Mouse (Mus musculus): ENCODE measurements around the gene Spem1. TPM values are rescaled to one million over a fixed set of nuclear protein-coding genes. Genes with fewer than 3 reads are reported as not detected.

Spem1 gene
- polyA plus RNA-seq, 2 experiments = 0.18 to 0.65 TPM

- Histone ChIP-seq H3K36me3 (ENCODE audit: control insufficient read depth, insufficient read depth, low read length) (peaks cover 29% of the 10 kb centered on the region), H3K27ac (replicated peaks; ENCODE audit: low read depth, low read length) (no peak overlapping the region), H3K9ac (ENCODE audit: low read depth, low read length, severe bottlenecking) (no peak overlapping the region), H3K27me3 (ENCODE audit: control insufficient read depth, insufficient read depth, low read length) (no peaks in the 10 kb centered on the region), H3K4me2 (replicated peaks; ENCODE audit: low read depth, low read length, severe bottlenecking) (no peak overlapping the region), H3K9me3 (ENCODE audit: control insufficient read depth, low read length) (no peaks in the 10 kb centered on the region), H3K4me1 (ENCODE audit: control insufficient read depth, insufficient read depth, low read length) (peaks cover 6% of the 10 kb centered on the region), H3K4me3 (replicated peaks; ENCODE audit: low read length) (no peak overlapping the region)
- ATAC-seq (ENCODE audit: low FRiP score, low read depth) (no peak), DNase-seq (ENCODE audit: low spot score) (no peak)
- WGBS = 62% methylated on average over 21 of the region's 23 CpGs
- no peak for TF ChIP-seq POLR2A (IDR thresholded peaks at IDR 0.05; ENCODE audit: borderline replicate concordance, extremely low read depth, insufficient read depth, insufficient read length)
These were observed 43.6 kb downstream of the Spem1 start for GRCm38 (mm10) chr11:69778258-69778982.

GRCm38 (mm10) chr11:69777504-69778257 is 44.3 kb downstream of the Spem1 start:
- ATAC-seq (ENCODE audit: low FRiP score, low read depth) (no peak), DNase-seq (ENCODE audit: low spot score) (no peak)
- no peak overlapping the region for H3K4me3 ChIP-seq (replicated peaks; ENCODE audit: low read length)
- no peak overlapping the region for H3K4me2 ChIP-seq (replicated peaks; ENCODE audit: low read depth, low read length, severe bottlenecking)
- no peak for TF ChIP-seq POLR2A (IDR thresholded peaks at IDR 0.05; ENCODE audit: borderline replicate concordance, extremely low read depth, insufficient read depth, insufficient read length)
- no peaks in the 10 kb centered on the region for H3K9me3 ChIP-seq (ENCODE audit: control insufficient read depth, low read length)
- H3K4me1 ChIP-seq (ENCODE audit: control insufficient read depth, insufficient read depth, low read length) = peaks cover 6% of the 10 kb centered on the region
- H3K27me3 ChIP-seq (ENCODE audit: control insufficient read depth, insufficient read depth, low read length) = no peaks in the 10 kb centered on the region
- H3K36me3 ChIP-seq (ENCODE audit: control insufficient read depth, insufficient read depth, low read length) = peaks cover 29% of the 10 kb centered on the region
- no peak overlapping the region for H3K9ac ChIP-seq (ENCODE audit: low read depth, low read length, severe bottlenecking)
- WGBS = 61% methylated on average over 25 of the region's 26 CpGs
- H3K27ac ChIP-seq (replicated peaks; ENCODE audit: low read depth, low read length) = no peak overlapping the region

GRCm38 (mm10) chr11:69776488-69776887 is 45.5 kb downstream of the Spem1 start:
- Histone ChIP-seq H3K4me1 (ENCODE audit: control insufficient read depth, insufficient read depth, low read length) (peaks cover 6% of the 10 kb centered on the region), H3K27ac (replicated peaks; ENCODE audit: low read depth, low read length) (no peak overlapping the region), H3K4me3 (replicated peaks; ENCODE audit: low read length) (no peak overlapping the region), H3K4me2 (replicated peaks; ENCODE audit: low read depth, low read length, severe bottlenecking) (no peak overlapping the region), H3K27me3 (ENCODE audit: control insufficient read depth, insufficient read depth, low read length) (no peaks in the 10 kb centered on the region), H3K9me3 (ENCODE audit: control insufficient read depth, low read length) (no peaks in the 10 kb centered on the region), H3K36me3 (ENCODE audit: control insufficient read depth, insufficient read depth, low read length) (peaks cover 29% of the 10 kb centered on the region), H3K9ac (ENCODE audit: low read depth, low read length, severe bottlenecking) (no peak overlapping the region)
- DNase-seq (ENCODE audit: low spot score) = no peak
- 85% methylated on average over 20 of the region's 20 CpGs for WGBS
- no peak for TF ChIP-seq POLR2A (IDR thresholded peaks at IDR 0.05; ENCODE audit: borderline replicate concordance, extremely low read depth, insufficient read depth, insufficient read length)
- ATAC-seq (ENCODE audit: low FRiP score, low read depth) = no peak

- H3K27me3 ChIP-seq (ENCODE audit: control insufficient read depth, insufficient read depth, low read length) = no peaks in the 10 kb centered on the region
- H3K9me3 ChIP-seq (ENCODE audit: control insufficient read depth, low read length) = no peaks in the 10 kb centered on the region
- TF ChIP-seq POLR2A (IDR thresholded peaks at IDR 0.05; ENCODE audit: borderline replicate concordance, extremely low read depth, insufficient read depth, insufficient read length) = no peak
- H3K4me3 ChIP-seq (replicated peaks; ENCODE audit: low read length) = no peak overlapping the region
- WGBS = 67% methylated on average over 10 of the region's 10 CpGs
- peaks cover 29% of the 10 kb centered on the region for H3K36me3 ChIP-seq (ENCODE audit: control insufficient read depth, insufficient read depth, low read length)
- ATAC-seq (ENCODE audit: low FRiP score, low read depth) (no peak), DNase-seq (ENCODE audit: low spot score) (no peak)
- H3K27ac ChIP-seq (replicated peaks; ENCODE audit: low read depth, low read length) = no peak overlapping the region
- no peak overlapping the region for H3K9ac ChIP-seq (ENCODE audit: low read depth, low read length, severe bottlenecking)
- no peak overlapping the region for H3K4me2 ChIP-seq (replicated peaks; ENCODE audit: low read depth, low read length, severe bottlenecking)
- peaks cover 6% of the 10 kb centered on the region for H3K4me1 ChIP-seq (ENCODE audit: control insufficient read depth, insufficient read depth, low read length)
These were observed 46.3 kb downstream of the Spem1 start for GRCm38 (mm10) chr11:69775716-69776115.

- no peaks in the 10 kb centered on the region for H3K9me3 ChIP-seq (ENCODE audit: control insufficient read depth, low read length)
- H3K4me2 ChIP-seq (replicated peaks; ENCODE audit: low read depth, low read length, severe bottlenecking) = no peak overlapping the region
- 66% methylated on average over 5 of the region's 5 CpGs for WGBS
- H3K9ac ChIP-seq (ENCODE audit: low read depth, low read length, severe bottlenecking) = no peak overlapping the region
- TF ChIP-seq POLR2A (IDR thresholded peaks at IDR 0.05; ENCODE audit: borderline replicate concordance, extremely low read depth, insufficient read depth, insufficient read length) = no peak
- peaks cover 32% of the 10 kb centered on the region for H3K36me3 ChIP-seq (ENCODE audit: control insufficient read depth, insufficient read depth, low read length)
- no peak overlapping the region for H3K4me3 ChIP-seq (replicated peaks; ENCODE audit: low read length)
- peaks cover 6% of the 10 kb centered on the region for H3K4me1 ChIP-seq (ENCODE audit: control insufficient read depth, insufficient read depth, low read length)
- no peaks in the 10 kb centered on the region for H3K27me3 ChIP-seq (ENCODE audit: control insufficient read depth, insufficient read depth, low read length)
- DNase-seq (ENCODE audit: low spot score) = no peak
- H3K27ac ChIP-seq (replicated peaks; ENCODE audit: low read depth, low read length) = no peak overlapping the region
- ATAC-seq (ENCODE audit: low FRiP score, low read depth) = no peak
These were observed 47.0 kb downstream of the Spem1 start for GRCm38 (mm10) chr11:69774961-69775360.

Other genes with a start within 250 kb of the Spem1 start
Only the 30 nearest of the 44 such genes appear.
- gene Mpdu1, start 159.5 kb downstream of the Spem1 start, polyA plus RNA-seq (2012; rRNA removed) = 117 and 155 TPM in 2 replicates
- 28.9 and 30.8 TPM in 2 replicates for gene Mpdu1, start 159.5 kb downstream of the Spem1 start, polyA plus RNA-seq (2014; fragmentation: Nextera tagmentation; extraction: Ambion mirVana)
- gene Cd68, start 156.0 kb downstream of the Spem1 start, polyA plus RNA-seq (2012; rRNA removed) = 16.6 and 24.3 TPM in 2 replicates
- gene Cd68, start 156.0 kb downstream of the Spem1 start, polyA plus RNA-seq (2014; fragmentation: Nextera tagmentation; extraction: Ambion mirVana) = 20.5 and 24.7 TPM in 2 replicates
- 887 and 919 TPM in 2 replicates for gene Eif4a1, start 149.8 kb downstream of the Spem1 start, polyA plus RNA-seq (2012; rRNA removed)
- gene Eif4a1, start 149.8 kb downstream of the Spem1 start, polyA plus RNA-seq (2014; fragmentation: Nextera tagmentation; extraction: Ambion mirVana) = 547 and 561 TPM in 2 replicates
- gene Senp3, start 140.1 kb downstream of the Spem1 start, polyA plus RNA-seq (2012; rRNA removed) = 172 and 297 TPM in 2 replicates
- 95.4 and 99.0 TPM in 2 replicates for gene Senp3, start 140.1 kb downstream of the Spem1 start, polyA plus RNA-seq (2014; fragmentation: Nextera tagmentation; extraction: Ambion mirVana)
- 4.4 and 5.2 TPM in 2 replicates for gene Tnfsf13, start 136.4 kb downstream of the Spem1 start, polyA plus RNA-seq (2012; rRNA removed)
- gene Tnfsf13, start 136.4 kb downstream of the Spem1 start, polyA plus RNA-seq (2014; fragmentation: Nextera tagmentation; extraction: Ambion mirVana) = 0.77 and 0.98 TPM in 2 replicates
- gene Tnfsf12, start 126.3 kb downstream of the Spem1 start, polyA plus RNA-seq (2012; rRNA removed) = 22.9 and 31.6 TPM in 2 replicates
- 13.7 and 15.2 TPM in 2 replicates for gene Tnfsf12, start 126.3 kb downstream of the Spem1 start, polyA plus RNA-seq (2014; fragmentation: Nextera tagmentation; extraction: Ambion mirVana)
- 3.8 and 6.9 TPM in 2 replicates for gene Tnfsfm13, start 126.1 kb downstream of the Spem1 start, polyA plus RNA-seq (2012; rRNA removed)
- 5.9 and 6.6 TPM in 2 replicates for gene Tnfsfm13, start 126.1 kb downstream of the Spem1 start, polyA plus RNA-seq (2014; fragmentation: Nextera tagmentation; extraction: Ambion mirVana)
- gene Polr2a, start 63.5 kb downstream of the Spem1 start, polyA plus RNA-seq (2012; rRNA removed) = 76.6 and 100 TPM in 2 replicates
- gene Polr2a, start 63.5 kb downstream of the Spem1 start, polyA plus RNA-seq (2014; fragmentation: Nextera tagmentation; extraction: Ambion mirVana) = 40.7 and 45.3 TPM in 2 replicates
- 0.14 and 0.23 TPM in 2 replicates for gene Slc35g3, start 60.2 kb downstream of the Spem1 start, polyA plus RNA-seq (2012; rRNA removed)
- 0.21 TPM in 1 of 2 replicates, not detected in the other for gene Slc35g3, start 60.2 kb downstream of the Spem1 start, polyA plus RNA-seq (2014; fragmentation: Nextera tagmentation; extraction: Ambion mirVana)
- 12.8 and 14.3 TPM in 2 replicates for gene Zbtb4, start 56.3 kb downstream of the Spem1 start, polyA plus RNA-seq (2012; rRNA removed)
- 4.1 and 5.0 TPM in 2 replicates for gene Zbtb4, start 56.3 kb downstream of the Spem1 start, polyA plus RNA-seq (2014; fragmentation: Nextera tagmentation; extraction: Ambion mirVana)
- 69.4 and 81.0 TPM in 2 replicates for gene Chrnb1, start 26.2 kb downstream of the Spem1 start, polyA plus RNA-seq (2012; rRNA removed)
- 14.1 and 19.0 TPM in 2 replicates for gene Chrnb1, start 26.2 kb downstream of the Spem1 start, polyA plus RNA-seq (2014; fragmentation: Nextera tagmentation; extraction: Ambion mirVana)
- gene Fgf11, start 20.3 kb downstream of the Spem1 start, polyA plus RNA-seq (2012; rRNA removed) = 17.2 and 17.5 TPM in 2 replicates
- 2.2 and 3.4 TPM in 2 replicates for gene Fgf11, start 20.3 kb downstream of the Spem1 start, polyA plus RNA-seq (2014; fragmentation: Nextera tagmentation; extraction: Ambion mirVana)
- gene Tmem102, start 16.6 kb downstream of the Spem1 start, polyA plus RNA-seq (2012; rRNA removed) = 1.8 TPM in 2 replicates
- gene Tmem102, start 16.6 kb downstream of the Spem1 start, polyA plus RNA-seq (2014; fragmentation: Nextera tagmentation; extraction: Ambion mirVana) = 5.4 and 5.9 TPM in 2 replicates
- gene Gm39566, start 6.9 kb downstream of the Spem1 start, polyA plus RNA-seq (2012; rRNA removed) = not detected in 2 replicates
- not detected in 2 replicates for gene Gm39566, start 6.9 kb downstream of the Spem1 start, polyA plus RNA-seq (2014; fragmentation: Nextera tagmentation; extraction: Ambion mirVana)
- not detected in 2 replicates for gene Spem2, start 3.7 kb downstream of the Spem1 start, polyA plus RNA-seq (2012; rRNA removed)
- gene Spem2, start 3.7 kb downstream of the Spem1 start, polyA plus RNA-seq (2014; fragmentation: Nextera tagmentation; extraction: Ambion mirVana) = not detected in 2 replicates
- 96.0 and 123 TPM in 2 replicates for gene Nlgn2, start 15.6 kb upstream of the Spem1 start, polyA plus RNA-seq (2012; rRNA removed)
- gene Nlgn2, start 15.6 kb upstream of the Spem1 start, polyA plus RNA-seq (2014; fragmentation: Nextera tagmentation; extraction: Ambion mirVana) = 11.1 and 13.4 TPM in 2 replicates
- 240 and 292 TPM in 2 replicates for gene Tmem256, start 16.3 kb upstream of the Spem1 start, polyA plus RNA-seq (2012; rRNA removed)
- gene Tmem256, start 16.3 kb upstream of the Spem1 start, polyA plus RNA-seq (2014; fragmentation: Nextera tagmentation; extraction: Ambion mirVana) = 368 and 382 TPM in 2 replicates
- 190 and 214 TPM in 2 replicates for gene Plscr3, start 24.2 kb upstream of the Spem1 start, polyA plus RNA-seq (2012; rRNA removed)
- gene Plscr3, start 24.2 kb upstream of the Spem1 start, polyA plus RNA-seq (2014; fragmentation: Nextera tagmentation; extraction: Ambion mirVana) = 137 and 140 TPM in 2 replicates
- 2.8 TPM in 2 replicates for gene Tnk1, start 36.5 kb upstream of the Spem1 start, polyA plus RNA-seq (2012; rRNA removed)
- gene Tnk1, start 36.5 kb upstream of the Spem1 start, polyA plus RNA-seq (2014; fragmentation: Nextera tagmentation; extraction: Ambion mirVana) = 3.2 and 3.3 TPM in 2 replicates
- gene Tmem95, start 55.8 kb upstream of the Spem1 start, polyA plus RNA-seq (2012; rRNA removed) = not detected in 2 replicates
- not detected in 2 replicates for gene Tmem95, start 55.8 kb upstream of the Spem1 start, polyA plus RNA-seq (2014; fragmentation: Nextera tagmentation; extraction: Ambion mirVana)
- 5.1 and 5.3 TPM in 2 replicates for gene Kctd11, start 59.2 kb upstream of the Spem1 start, polyA plus RNA-seq (2012; rRNA removed)
- gene Kctd11, start 59.2 kb upstream of the Spem1 start, polyA plus RNA-seq (2014; fragmentation: Nextera tagmentation; extraction: Ambion mirVana) = 6.0 and 6.5 TPM in 2 replicates
- 2.1 and 2.2 TPM in 2 replicates for gene Acap1, start 73.4 kb upstream of the Spem1 start, polyA plus RNA-seq (2012; rRNA removed)
- gene Acap1, start 73.4 kb upstream of the Spem1 start, polyA plus RNA-seq (2014; fragmentation: Nextera tagmentation; extraction: Ambion mirVana) = 2.1 TPM in 2 replicates
- 8.6 and 8.9 TPM in 2 replicates for gene 2810408A11Rik, start 78.8 kb upstream of the Spem1 start, polyA plus RNA-seq (2012; rRNA removed)
- gene 2810408A11Rik, start 78.8 kb upstream of the Spem1 start, polyA plus RNA-seq (2014; fragmentation: Nextera tagmentation; extraction: Ambion mirVana) = 8.9 and 12.3 TPM in 2 replicates
- 74.3 and 74.6 TPM in 2 replicates for gene Neurl4, start 78.9 kb upstream of the Spem1 start, polyA plus RNA-seq (2012; rRNA removed)
- 11.4 and 15.0 TPM in 2 replicates for gene Neurl4, start 78.9 kb upstream of the Spem1 start, polyA plus RNA-seq (2014; fragmentation: Nextera tagmentation; extraction: Ambion mirVana)
- 94.0 and 110 TPM in 2 replicates for gene Gps2, start 91.7 kb upstream of the Spem1 start, polyA plus RNA-seq (2012; rRNA removed)
- gene Gps2, start 91.7 kb upstream of the Spem1 start, polyA plus RNA-seq (2014; fragmentation: Nextera tagmentation; extraction: Ambion mirVana) = 67.3 and 74.4 TPM in 2 replicates
- gene Eif5a, start 99.8 kb upstream of the Spem1 start, polyA plus RNA-seq (2012; rRNA removed) = 1,009 and 1,079 TPM in 2 replicates
- gene Eif5a, start 99.8 kb upstream of the Spem1 start, polyA plus RNA-seq (2014; fragmentation: Nextera tagmentation; extraction: Ambion mirVana) = 1,556 and 1,603 TPM in 2 replicates
- 70.1 and 92.8 TPM in 2 replicates for gene Ybx2, start 113.6 kb upstream of the Spem1 start, polyA plus RNA-seq (2012; rRNA removed)
- 7.2 and 10.2 TPM in 2 replicates for gene Ybx2, start 113.6 kb upstream of the Spem1 start, polyA plus RNA-seq (2014; fragmentation: Nextera tagmentation; extraction: Ambion mirVana)
- gene Slc2a4, start 126.0 kb upstream of the Spem1 start, polyA plus RNA-seq (2012; rRNA removed) = 31.0 and 40.4 TPM in 2 replicates
- gene Slc2a4, start 126.0 kb upstream of the Spem1 start, polyA plus RNA-seq (2014; fragmentation: Nextera tagmentation; extraction: Ambion mirVana) = 19.3 and 20.9 TPM in 2 replicates
- gene Cldn7, start 142.6 kb upstream of the Spem1 start, polyA plus RNA-seq (2012; rRNA removed) = 6.3 and 8.7 TPM in 2 replicates
- 6.1 and 7.6 TPM in 2 replicates for gene Cldn7, start 142.6 kb upstream of the Spem1 start, polyA plus RNA-seq (2014; fragmentation: Nextera tagmentation; extraction: Ambion mirVana)
- gene Ctdnep1, start 159.0 kb upstream of the Spem1 start, polyA plus RNA-seq (2012; rRNA removed) = 117 and 125 TPM in 2 replicates
- gene Ctdnep1, start 159.0 kb upstream of the Spem1 start, polyA plus RNA-seq (2014; fragmentation: Nextera tagmentation; extraction: Ambion mirVana) = 38.3 and 40.1 TPM in 2 replicates